ENCODE assay signal across 22 mouse cellular contexts in the genomic region with DNA sequence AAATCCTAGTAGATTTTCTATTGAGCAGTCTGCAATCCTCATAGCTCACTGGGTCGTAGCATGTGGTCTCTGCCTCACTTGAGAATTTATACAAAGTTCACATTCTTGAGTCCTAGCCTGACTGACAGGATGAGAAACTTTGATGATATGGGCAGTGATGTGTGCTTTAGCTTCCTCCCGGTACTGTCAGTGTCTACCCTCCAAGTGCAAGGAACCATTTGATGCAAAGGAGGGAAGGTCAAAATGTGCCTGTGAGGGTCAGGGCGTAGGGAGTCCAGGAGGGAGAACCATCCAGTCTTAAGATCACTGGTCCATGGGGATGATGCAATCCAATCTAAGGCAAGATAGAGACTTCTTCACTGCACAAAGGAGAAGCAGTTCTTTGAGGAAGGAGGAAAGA.
"Had no signal": no experiment of that assay in that cellular context is flagged by ENCODE, and none has a peak within 500 bp of the region (broad histone marks: within the 10 kb centered on the region; RNA-seq: fewer than 3 reads in every experiment).

No protein-coding gene starts in this region.

- DNase-seq: gastrocnemius, adult 2 months; gastrocnemius, postnatal 10 days; gastrocnemius, postnatal 25 days; heart, adult 18-20 months; heart, postnatal 14 days; heart, postnatal 36 days; kidney, adult 11 months; kidney, adult 8-10 months; kidney, postnatal 10 days; layer of hippocampus, adult 9-11 months; layer of hippocampus, postnatal 36 days; left cerebral cortex, postnatal 4 days had no signal

- H3K9me3 ChIP-seq: heart, embryonic 10.5 days; heart, embryonic 12.5 days; hindbrain, embryonic 13.5 days; hindbrain, embryonic 15.5 days; limb, embryonic 13.5 days; limb, embryonic 15.5 days; liver, embryonic 12.5 days had no signal

- H3K36me3 ChIP-seq: heart, embryonic 10.5 days; heart, embryonic 12.5 days; hindbrain, embryonic 13.5 days; hindbrain, embryonic 15.5 days; limb, embryonic 13.5 days; limb, embryonic 15.5 days; liver, embryonic 12.5 days had no signal

- H3K27me3 ChIP-seq: heart, embryonic 12.5 days; hindbrain, embryonic 13.5 days; hindbrain, embryonic 15.5 days; limb, embryonic 13.5 days; limb, embryonic 15.5 days; liver, embryonic 12.5 days had no signal

- H3K4me1 ChIP-seq: heart, embryonic 10.5 days; heart, embryonic 12.5 days; hindbrain, embryonic 13.5 days; hindbrain, embryonic 15.5 days; limb, embryonic 13.5 days; limb, embryonic 15.5 days; liver, embryonic 12.5 days had no signal

- H3K4me2 ChIP-seq: heart, embryonic 12.5 days; hindbrain, embryonic 13.5 days; hindbrain, embryonic 15.5 days; limb, embryonic 13.5 days; limb, embryonic 15.5 days; liver, embryonic 12.5 days had no signal

- ATAC-seq: hindbrain, postnatal 0 days; intestine, embryonic 16.5 days; liver, embryonic 12.5 days had no signal

- H3K4me3 ChIP-seq: gastrocnemius, adult 2 months; heart, embryonic 10.5 days; heart, embryonic 12.5 days; hindbrain, embryonic 13.5 days; hindbrain, embryonic 15.5 days; limb, embryonic 13.5 days; limb, embryonic 15.5 days; liver, embryonic 12.5 days had no signal

- H3K27ac ChIP-seq: gastrocnemius, adult 2 months; heart, embryonic 10.5 days; hindbrain, embryonic 13.5 days; hindbrain, embryonic 15.5 days; hindbrain, postnatal 0 days; limb, embryonic 13.5 days; limb, embryonic 15.5 days; liver, embryonic 12.5 days; liver, embryonic 14.5 days had no signal

- H3K9ac ChIP-seq: heart, embryonic 12.5 days; hindbrain, embryonic 13.5 days; hindbrain, embryonic 15.5 days; limb, embryonic 13.5 days; limb, embryonic 15.5 days; liver, embryonic 12.5 days; liver, embryonic 14.5 days had no signal
